Mouse (Mus musculus) MN1 (cell line): ENCODE measurements around the gene 4930402K13Rik.
"Not testable (repeated sequence)": the region's sequence is repeated elsewhere in the genome, so short reads cannot be mapped to it uniquely, and the experiment has no call there.

ENCODE experiments used
- DNase-seq: peaks from one replicate; pipeline ENCODE4 v3.0.0-alpha.2; 2016; ENCODE audit warnings: low spot score

Gene 4930402K13Rik

GRCm38 (mm10) chrX:9104262-9104661 lies at the start of gene 4930402K13Rik:
Gene 4930402K13Rik, plus strand, starts transcription at chrX:9104562.
- DNase-seq: no peak

- DNase-seq: not testable (repeated sequence)
Observed at GRCm38 (mm10) chrX:9060952-9061351, 43.4 kb upstream of the 4930402K13Rik start.

DNA sequence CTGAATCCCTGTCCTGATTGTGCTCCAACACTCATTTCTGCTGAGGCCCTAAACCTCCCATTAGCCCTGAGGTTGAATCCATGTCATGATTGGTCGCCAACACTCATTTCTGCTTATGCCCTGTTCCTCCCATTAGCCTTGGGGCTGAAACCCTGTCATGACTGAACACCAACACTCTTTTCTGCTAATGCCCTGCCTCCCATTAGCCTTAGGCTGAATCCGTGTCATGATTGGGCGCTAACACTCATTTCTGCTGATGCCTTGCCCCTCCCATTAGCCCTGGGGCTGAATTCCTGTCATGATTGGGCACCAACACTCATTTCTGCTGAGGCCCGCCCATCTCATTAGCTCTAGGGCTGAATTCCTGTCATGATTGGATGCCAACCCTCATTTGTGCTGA lies 42.3 kb upstream of the 4930402K13Rik start:
- DNase-seq: no peak

- not testable (repeated sequence) for DNase-seq
Observed at GRCm38 (mm10) chrX:9062715-9063114, 41.6 kb upstream of the 4930402K13Rik start, which contains the start of gene Fthl17f. Gene Fthl17f, plus strand, starts transcription at chrX:9063015.

DNA sequence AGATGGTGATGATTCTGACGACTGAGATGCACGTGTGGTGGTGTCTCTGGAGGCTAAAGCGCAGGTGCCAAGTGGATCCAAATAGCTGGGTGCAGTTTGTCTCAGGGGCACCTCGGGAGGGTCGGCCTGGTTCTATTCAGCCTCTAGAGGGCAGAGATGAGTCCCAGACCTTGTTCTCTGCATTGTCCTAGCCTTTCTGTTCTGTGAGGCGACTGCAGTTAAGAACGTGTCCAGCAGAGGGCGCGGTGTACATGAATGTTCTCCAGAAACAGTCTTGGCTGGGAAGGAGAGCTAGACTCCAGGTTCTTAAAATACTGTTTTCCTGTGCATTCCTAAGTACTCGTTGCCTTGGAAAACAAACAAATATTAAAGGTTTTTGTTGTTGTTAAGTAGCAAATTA lies 26.7 kb upstream of the 4930402K13Rik start:
- DNase-seq: not testable (repeated sequence)

DNA sequence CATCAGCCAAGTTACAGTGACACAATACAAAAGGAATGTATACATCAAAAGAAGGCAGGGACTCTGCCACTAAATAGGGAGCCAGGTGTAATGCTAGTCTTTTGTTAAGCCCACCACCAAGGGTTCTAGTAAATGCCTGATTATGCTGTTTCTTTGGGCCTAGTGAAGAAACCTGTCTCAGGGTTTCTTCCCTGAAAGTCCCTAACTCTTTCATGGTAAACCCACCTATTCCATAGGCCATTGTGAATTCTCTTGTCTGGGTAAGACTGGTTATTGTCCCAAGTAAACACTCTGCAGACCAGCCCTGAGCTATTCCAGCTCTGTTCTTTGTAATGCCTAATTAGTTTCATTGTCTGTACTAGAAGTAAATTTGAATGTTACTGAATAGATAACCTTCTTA lies 9.3 kb upstream of the 4930402K13Rik start:
- not testable (repeated sequence) for DNase-seq

- no peak for DNase-seq
Observed at GRCm38 (mm10) chrX:9110381-9110780, 6.0 kb downstream of the 4930402K13Rik start.

DNA sequence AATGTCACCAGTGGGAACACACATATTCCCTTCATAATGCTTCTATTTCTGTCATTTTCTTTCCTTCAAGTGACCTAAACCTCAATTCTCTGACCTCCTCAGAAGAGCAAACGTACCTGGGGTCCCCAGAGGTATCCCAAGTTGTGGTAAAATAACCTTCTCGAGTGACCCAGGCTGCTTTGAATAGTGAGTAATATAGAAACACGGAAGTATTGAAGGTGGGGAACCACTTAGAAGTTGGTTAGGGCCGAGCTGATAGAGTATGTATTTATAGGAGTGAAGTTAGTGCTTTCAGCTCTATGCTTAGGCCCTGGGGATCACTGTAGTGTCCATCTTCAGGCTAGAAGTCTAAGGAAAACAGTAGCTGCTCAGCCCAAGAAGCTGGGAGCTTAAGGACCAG lies 20.6 kb downstream of the 4930402K13Rik start:
- no peak for DNase-seq

GRCm38 (mm10) chrX:9128317-9128831 lies 24.0 kb downstream of the 4930402K13Rik start:
- peak; percentile 18 for DNase-seq

DNA sequence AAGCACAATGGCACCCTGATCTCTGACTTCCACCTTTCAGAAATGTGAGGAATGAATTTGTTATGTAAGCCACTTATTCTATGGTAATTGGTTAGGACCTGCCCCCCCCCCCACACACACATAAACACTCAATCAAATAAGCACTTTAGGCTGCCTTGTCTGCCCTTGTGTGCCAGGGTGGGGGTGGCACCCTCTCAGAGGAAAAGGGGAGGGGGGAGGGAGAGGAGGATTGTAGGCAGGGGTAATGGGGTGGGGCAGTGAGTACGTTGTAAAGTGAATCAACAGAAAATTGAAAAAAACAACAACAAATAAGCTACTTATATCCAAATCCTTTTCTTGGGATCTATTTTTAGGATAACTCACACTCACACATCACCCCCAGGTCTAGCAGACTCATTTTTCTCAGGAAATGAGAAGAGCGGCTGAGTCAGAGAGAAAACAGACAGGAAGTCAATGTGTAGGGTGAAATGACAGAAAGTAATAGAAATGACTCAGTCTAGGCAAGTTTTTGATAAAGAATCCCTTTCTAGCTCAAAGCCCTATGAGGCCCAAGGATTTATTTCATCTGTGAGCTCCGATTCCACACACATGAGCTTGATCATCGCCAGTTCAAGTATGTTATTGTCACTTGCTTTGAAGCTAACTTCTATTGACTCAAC lies 35.1 kb downstream of the 4930402K13Rik start:
- no peak for DNase-seq

DNA sequence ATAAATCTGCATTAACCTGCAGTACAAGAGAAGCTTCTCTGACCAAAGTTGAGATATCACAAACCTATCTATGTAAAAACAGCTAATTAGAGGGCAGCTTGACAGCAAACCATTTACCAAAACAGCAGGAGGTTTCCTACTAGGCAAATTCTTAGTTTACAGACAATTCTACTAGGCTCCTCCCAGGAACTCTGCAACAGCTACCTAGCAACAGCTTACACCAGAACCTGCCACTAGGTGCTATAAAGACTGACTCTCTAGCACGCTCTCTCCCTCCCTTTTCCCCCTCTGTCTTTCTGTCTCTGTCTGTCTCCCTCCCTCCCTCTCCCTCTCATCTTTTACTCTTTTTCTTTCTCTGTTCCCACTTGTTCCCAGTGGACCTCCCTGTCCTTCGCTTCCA lies 38.3 kb downstream of the 4930402K13Rik start:
- no peak for DNase-seq
